Mouse (Mus musculus): ENCODE measurements around the gene Lrrc14b.

GRCm38 (mm10) chr13:74314616-74315015 is 49.2 kb downstream of the Lrrc14b start:
- TF ChIP-seq CTCF (IDR thresholded peaks at IDR 0.05; ENCODE audit: low read depth) (no peak), EP300 (IDR thresholded peaks at IDR 0.05; ENCODE audit: low read depth) (no peak)
